Mouse (Mus musculus): ENCODE data around the gene C1ql1.

GRCm38 (mm10) chr11:102924557-102925350 is 21.7 kb downstream of the C1ql1 start, which contains the start of gene Kif18b:
- TF ChIP-seq CTCF (IDR thresholded peaks at IDR 0.05; ENCODE audit: control insufficient read depth, insufficient read depth, insufficient read length) (no peak), CEBPB (IDR thresholded peaks at IDR 0.05; ENCODE audit: low read depth) (no peak), MAX (IDR thresholded peaks at IDR 0.05) (peak; percentile 38)

Measured in C2C12 (cell line).